Mouse (Mus musculus) layer of hippocampus, adult 11-12 months (tissue): ENCODE measurements around the gene Proser3.
"Not testable (repeated sequence)": the region's sequence is repeated elsewhere in the genome, so short reads cannot be mapped to it uniquely, and the experiment has no call there.

Experiments
- DNase-seq: peaks from one replicate; pipeline ENCODE4 v3.0.0; 2022; ENCODE audit warnings: low spot score

The Proser3 gene

GRCm38 (mm10) chr7:30544327-30544726 lies 7.8 kb downstream of the Proser3 start:
- no peak for DNase-seq

GRCm38 (mm10) chr7:30540572-30540971 lies 11.5 kb downstream of the Proser3 start:
- DNase-seq = no peak

GRCm38 (mm10) chr7:30534633-30535577 lies 17.2 kb downstream of the Proser3 start, which contains the start of gene Arhgap33:
Arhgap33 (minus strand) TSS chr7:30535060.
- peak; percentile 98 for DNase-seq

GRCm38 (mm10) chr7:30533941-30534632 lies 18.0 kb downstream of the Proser3 start:
- no peak for DNase-seq

GRCm38 (mm10) chr7:30532931-30533330 lies 19.2 kb downstream of the Proser3 start:
- DNase-seq = peak; percentile 54

GRCm38 (mm10) chr7:30531291-30531815 lies 20.7 kb downstream of the Proser3 start:
- peak; percentile 46 for DNase-seq

- DNase-seq = no peak
Measured at GRCm38 (mm10) chr7:30526981-30527380, 25.1 kb downstream of the Proser3 start.

GRCm38 (mm10) chr7:30526399-30526798 lies 25.7 kb downstream of the Proser3 start:
- DNase-seq = no peak

- DNase-seq = no peak
Measured at GRCm38 (mm10) chr7:30525954-30526353, 26.1 kb downstream of the Proser3 start.

- DNase-seq = no peak
Measured at GRCm38 (mm10) chr7:30524487-30524886, 27.6 kb downstream of the Proser3 start.

GRCm38 (mm10) chr7:30522871-30523270 lies 29.2 kb downstream of the Proser3 start:
- no peak for DNase-seq

- DNase-seq = no peak
Measured at GRCm38 (mm10) chr7:30520856-30521255, 31.2 kb downstream of the Proser3 start.

GRCm38 (mm10) chr7:30520396-30520795 lies 31.7 kb downstream of the Proser3 start:
- DNase-seq = no peak

- DNase-seq = no peak
Measured at GRCm38 (mm10) chr7:30518325-30518724, 33.8 kb downstream of the Proser3 start.

GRCm38 (mm10) chr7:30515003-30515760 lies 36.9 kb downstream of the Proser3 start:
- DNase-seq = no peak

GRCm38 (mm10) chr7:30508061-30508460 lies 44.0 kb downstream of the Proser3 start:
- DNase-seq = no peak

GRCm38 (mm10) chr7:30501159-30501558 lies 50.9 kb downstream of the Proser3 start:
- not testable (repeated sequence) for DNase-seq

GRCm38 (mm10) chr7:30495506-30496042 lies 56.5 kb downstream of the Proser3 start:
- not testable (repeated sequence) for DNase-seq

- no peak for DNase-seq
Measured at GRCm38 (mm10) chr7:30493401-30493931, 58.6 kb downstream of the Proser3 start, which contains the start of gene Prodh2. Prodh2 (plus strand) TSS chr7:30493622.

- peak; percentile 81 for DNase-seq
Measured at GRCm38 (mm10) chr7:30492765-30493164, 59.3 kb downstream of the Proser3 start.

- DNase-seq = no peak
Measured at GRCm38 (mm10) chr7:30490957-30491307, 61.2 kb downstream of the Proser3 start.
